Mouse (Mus musculus) left cerebral cortex, postnatal 14 days (tissue): ENCODE data around the gene Sdc4. TPM values are rescaled to one million over a fixed set of nuclear protein-coding genes. Genes with fewer than 3 reads are reported as not detected.
A peak's percentile ranks its signal among the peaks of the same experiment; 100 is the strongest.

Experiments
- DNase-seq, 2 experiments: peaks; one replicate each; pipeline ENCODE4 v3.0.0; 2021 to 2022; ENCODE audit warnings: low spot score in 2 of 2, mixed read lengths in 1 of 2
- intact Hi-C: fragments of 180-260 bp; cut with DNase I; formaldehyde crosslinking; loops from one replicate; pipeline ENCODE4 v1.15.1; 2025
- total RNA-seq, 2 experiments: library from RNA; stranded (reverse); gene quantifications; 2 replicates each; pipeline ENCODE4 v1.2.3; 2021

Gene Sdc4
- total RNA-seq, 2 experiments from 2014 or later, result 60.0 to 79.0 TPM

DNA sequence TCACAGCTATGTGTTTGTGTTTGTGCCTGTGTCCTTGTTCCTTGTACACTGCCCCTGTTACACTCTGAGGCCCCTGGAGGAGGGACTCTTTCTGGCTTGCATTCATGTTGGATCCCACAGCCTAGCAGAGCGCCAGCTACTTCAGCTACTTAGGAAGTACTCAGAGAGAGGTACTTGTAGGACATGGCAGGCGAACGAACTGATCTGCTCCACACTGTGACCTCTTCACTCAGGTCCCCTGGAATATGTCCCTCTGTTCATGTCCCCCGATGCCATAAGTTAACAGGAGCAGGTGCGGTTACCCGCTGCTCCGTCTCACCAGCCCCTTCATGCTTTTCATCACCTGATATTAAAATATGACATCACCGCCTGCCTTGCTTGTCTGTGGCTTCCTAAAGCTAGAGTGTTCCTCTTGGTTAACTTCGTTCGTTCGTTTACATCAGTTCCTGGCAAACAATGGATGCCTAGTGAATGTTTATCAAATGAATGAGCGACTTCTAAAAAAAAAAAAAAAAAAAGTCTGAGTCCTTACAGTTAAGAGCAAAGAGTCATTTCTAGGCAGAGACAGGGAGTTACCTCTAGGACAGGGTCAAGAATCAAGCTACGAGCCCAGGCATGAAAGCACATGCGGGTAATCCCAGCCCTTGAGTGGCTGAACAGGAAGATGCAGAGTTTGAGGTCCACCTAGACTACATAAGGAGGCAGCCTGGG, 9.5 kb upstream of the Sdc4 start:
- intact Hi-C loops, result loop anchor here (10.0 kb wide), 1 partner anchor 112 kb away; the partner anchor contains the start of gene Wfdc2
- no peak for DNase-seq

DNA sequence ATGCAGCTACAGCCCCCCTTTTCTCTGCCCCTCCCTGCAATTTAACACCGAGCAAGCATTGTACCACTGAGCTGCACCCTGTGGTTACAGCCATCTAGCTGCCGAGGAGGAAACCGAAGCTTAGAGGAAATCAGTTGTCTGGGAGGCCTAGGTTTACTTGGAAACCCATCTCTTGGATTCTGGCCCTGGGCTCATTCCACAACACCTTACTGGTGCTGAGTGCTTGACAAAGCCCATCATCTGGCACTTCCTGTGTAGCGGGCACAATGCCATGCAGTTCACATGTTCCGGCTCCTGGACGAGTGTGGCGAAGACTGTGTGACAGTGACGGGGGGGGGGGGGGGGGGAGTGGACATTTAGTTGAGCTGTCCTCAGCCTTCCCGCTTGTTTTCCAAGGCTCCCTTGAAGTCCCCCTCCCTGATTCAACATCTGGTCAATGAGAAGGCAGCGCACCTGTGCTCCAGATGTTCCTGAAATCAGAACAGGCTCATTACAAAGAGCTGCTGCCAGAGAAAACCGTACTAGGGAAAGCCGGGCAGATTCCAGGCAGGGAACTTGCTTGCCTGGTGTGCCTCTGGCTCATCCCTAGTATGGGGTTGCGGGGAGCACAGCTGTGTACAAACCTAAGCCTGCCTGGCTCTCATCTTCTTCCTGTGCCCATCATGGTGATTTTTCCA, 8.5 kb upstream of the Sdc4 start:
- intact Hi-C loops, result loop anchor here (10.0 kb wide), 1 partner anchor 113 kb away; the partner anchor contains the start of gene Wfdc2
- DNase-seq, result no peak

DNA sequence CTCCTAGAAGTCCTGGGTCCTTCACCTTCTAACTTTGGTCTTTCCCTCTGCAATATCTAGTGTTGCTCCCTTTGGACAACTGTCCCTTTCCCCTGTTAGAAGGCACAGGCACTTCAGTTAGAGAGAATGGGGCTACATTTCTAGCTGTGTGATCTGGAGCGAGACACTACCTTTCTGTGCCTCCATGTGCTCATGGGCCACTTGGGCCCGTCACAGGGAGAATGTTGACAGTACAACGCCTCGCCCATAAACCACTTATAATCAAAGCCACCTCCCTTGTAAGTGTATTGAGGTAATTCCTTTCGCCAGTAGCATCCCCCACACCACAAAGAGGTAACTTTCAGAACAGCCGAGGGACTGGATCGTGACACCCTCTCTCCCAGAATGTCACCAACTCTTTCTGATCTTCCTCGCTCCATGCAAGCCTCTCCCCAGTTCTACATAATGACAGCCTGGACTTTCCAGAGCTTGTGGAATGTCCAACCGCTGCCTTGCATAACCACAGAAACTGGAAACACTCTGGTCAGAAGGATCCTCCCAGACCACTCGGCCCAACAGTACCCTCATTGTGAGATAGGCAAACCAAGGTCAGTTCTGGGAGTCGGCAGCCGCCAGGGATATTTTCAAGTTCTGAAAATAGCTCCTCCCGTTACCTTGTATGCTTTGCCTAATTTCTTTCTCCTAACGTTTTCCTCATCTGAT, 5.8 kb upstream of the Sdc4 start:
- DNase-seq, result no peak
- intact Hi-C loops, result loop anchor here (10.0 kb wide), 1 partner anchor 115 kb away; the partner anchor contains the start of gene Wfdc2

DNA sequence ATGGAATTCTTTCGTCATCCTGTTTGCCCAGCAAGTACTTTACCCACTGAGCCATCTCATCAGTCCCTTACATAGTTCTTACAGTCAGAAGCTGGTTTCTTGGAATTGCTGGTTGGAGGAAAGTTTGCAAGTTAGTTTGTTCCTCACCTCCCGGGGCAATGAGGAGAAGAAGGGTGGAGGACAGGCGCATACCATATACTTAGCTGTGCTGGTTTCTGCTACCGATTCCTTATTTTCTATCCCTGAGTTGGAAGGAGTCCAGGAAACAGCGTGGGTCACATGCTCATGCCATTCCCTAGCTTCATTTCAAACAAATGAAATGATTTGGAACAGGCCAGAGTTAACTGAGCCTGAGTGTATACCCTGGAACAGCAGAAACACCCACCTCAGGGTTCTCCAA, 5.2 kb upstream of the Sdc4 start:
- intact Hi-C loops, result no loop called here
- DNase-seq, result no peak

DNA sequence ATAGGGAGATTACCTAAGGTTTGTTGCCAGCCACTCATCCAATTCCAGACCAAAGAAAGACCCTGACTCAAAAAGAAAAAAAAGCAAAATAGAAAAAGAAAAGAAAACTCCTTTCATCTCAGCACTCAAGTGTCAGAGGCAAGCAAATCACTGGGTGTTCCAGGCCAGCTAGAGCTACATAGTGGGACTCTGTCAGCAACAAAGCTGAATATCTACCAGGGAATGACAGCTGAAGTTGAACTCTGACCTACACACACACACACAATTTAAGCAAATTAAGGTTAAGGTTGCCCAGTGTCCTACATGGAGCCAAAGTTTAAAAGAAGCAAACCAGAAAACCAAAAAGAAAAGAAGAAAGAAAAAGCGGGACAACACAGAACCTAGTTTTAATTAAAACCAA, 4.5 kb upstream of the Sdc4 start:
- DNase-seq, result no peak
- intact Hi-C loops, result no loop called here

DNA sequence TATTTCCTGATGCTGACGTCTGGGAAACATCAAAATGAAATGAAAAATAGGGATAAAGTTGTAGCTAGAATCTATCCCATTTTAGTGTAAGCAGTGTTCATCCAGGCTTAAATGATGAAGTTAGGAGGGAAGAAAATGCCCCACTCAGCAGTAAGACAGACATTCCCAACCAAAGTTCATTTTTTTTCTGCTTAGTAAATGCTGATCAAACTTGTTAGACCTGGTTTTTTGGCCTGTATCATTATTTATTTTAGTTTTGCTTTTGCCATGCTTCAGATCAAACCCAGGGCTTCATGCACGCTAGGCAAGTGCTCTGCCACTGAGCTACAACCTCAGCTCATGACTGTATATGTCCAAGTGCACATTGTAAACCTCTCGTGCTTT, 2.4 kb upstream of the Sdc4 start:
- DNase-seq, result no peak
- intact Hi-C loops, result no loop called here

DNA sequence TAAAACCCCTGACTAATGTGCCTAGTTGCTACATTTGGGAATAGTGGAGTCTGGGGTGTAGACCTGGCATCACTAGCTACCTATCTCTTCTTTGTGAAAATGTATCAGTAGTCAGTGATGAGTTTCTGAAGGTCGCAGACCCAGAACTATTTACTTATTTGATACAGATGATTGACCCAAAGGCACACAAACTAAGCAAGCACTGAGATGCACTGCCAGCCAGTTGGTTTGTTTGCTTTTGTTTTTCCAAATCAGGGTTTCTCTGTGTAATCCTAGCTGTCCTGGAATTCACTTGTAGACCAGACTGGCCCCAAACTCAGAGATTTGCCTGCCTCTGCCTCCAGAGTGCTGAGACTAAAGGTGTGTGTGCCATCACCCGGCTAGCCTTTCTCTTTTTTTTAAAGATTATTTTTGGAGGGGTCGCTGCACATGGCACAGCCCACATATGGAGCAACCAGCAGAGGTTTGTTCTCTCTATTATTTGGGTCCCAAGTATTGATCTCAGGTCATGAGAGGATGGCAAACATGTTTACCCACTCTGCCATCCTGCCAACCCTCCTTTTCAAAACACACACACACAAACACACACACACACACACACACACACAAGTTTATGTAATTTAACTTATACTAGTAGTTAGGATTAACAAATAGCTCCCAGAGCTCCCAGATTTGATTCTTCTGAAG, 1.9 kb upstream of the Sdc4 start:
- intact Hi-C loops, result no loop called here
- no peak for DNase-seq

DNA sequence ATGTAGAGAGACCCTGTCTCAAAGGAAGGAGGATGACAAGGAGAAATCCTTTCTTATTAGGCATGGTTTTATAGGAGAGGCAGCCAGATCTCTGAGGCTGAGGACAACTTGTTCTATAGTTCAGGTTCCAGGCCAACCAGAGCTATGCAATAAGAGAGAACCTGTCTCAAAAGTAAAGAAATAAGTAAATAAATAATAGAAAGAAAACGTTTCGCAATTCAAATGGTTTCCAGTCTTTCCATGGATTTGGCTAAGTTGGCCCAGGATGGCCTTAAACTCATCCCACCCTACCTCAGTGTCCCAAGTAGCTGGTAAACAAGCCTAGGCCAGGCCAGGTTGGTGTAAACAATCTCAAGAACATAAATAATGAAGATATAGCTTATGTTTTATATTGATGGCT, 1.0 kb upstream of the Sdc4 start:
- intact Hi-C loops, result no loop called here
- no peak for DNase-seq

DNA sequence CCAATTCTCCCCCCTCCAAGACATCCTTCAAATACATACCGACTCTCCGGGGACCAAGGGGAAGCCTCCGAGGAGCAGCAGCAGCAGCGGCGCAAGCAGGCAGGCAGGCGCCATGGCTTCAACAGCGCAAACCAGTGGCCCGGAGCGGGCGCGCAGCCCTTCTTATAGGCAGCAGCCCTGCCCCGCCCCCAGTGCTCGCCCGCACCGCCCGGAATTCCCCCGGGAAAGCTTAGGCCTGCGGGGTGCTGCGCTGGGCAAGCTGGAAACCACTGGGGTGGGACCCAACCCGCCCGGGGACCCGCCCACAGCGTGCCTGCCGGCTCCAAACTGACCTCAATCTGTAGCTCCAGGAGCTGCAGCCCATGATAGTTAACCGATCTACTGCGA, 643 bp downstream of the Sdc4 start:
- intact Hi-C loops, result no loop called here
- DNase-seq, result peak; percentile 70 to 75

DNA sequence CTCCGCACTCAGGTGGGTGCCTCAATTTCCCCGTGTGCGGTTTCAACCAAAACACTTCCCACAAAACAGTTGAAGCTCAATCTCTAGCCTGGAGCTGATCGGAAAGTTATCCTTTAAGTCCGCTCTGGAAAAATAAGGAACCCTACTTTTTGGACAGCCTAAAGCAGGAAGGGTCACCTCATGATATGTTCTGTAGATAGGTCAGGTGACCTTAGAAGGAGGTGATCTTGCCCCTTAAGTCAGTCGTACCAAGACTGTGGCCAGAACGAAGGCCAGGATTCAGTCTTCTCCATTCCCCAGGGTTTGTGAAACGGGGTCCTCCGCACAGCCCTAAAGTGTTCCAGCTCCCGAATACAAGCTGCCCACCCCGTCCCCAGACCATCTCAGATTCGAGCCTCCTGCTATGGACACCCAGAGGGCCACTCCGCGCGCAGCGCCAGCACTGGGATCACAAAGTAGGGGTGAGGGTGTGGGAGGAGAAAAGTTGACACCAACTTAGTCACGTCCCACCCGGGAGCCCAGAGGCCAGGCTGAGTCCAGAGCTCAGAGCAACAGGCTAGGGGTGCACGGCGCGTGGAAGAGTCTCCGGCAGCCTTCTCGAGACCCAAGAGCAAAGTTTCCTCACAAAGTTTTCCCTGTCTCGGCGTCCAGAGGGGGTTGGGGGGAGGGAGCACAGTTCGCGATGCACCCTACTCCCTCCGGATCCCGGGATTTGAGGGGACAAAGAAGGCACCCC, 1.2 kb downstream of the Sdc4 start:
- intact Hi-C loops, result no loop called here
- DNase-seq, result no peak

DNA sequence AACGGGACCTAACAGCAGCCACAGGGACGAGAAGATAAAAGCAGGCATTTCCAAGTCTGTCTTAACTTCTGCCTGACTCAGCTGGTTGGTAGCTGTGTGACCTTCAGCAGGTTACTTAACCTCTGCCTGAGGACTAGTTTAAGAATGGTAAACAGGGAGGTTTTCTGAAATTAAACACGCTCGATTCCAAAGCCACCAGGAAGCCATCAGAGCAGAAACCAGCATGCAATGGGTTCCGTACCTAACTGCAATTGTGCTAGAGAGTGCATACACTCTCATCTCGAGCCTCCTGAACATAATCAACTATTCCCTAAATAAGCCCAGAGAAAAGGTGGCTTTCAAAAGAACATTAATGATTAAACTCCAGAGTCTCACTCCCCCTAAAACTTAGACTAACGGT, 2.0 kb downstream of the Sdc4 start:
- DNase-seq, result no peak

DNA sequence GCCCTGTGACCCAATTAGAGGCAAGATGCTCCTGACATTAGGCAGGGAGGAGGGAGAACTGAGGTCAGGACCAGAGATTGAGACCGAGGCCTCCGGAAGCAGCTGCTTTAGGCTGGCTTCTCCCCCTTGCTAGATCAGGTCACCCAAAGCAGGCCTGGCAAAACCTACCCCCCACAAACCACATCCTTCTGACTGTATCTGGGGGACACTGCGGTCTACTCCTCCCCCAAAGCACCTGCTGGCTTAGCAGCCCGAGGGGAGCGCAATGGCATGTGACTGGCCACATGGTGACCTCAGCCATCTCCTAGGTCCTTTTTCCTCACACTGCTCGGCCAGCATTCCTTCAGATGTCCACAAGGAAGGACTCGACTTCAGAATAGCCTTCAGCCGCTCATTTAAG, 2.5 kb downstream of the Sdc4 start:
- no peak for DNase-seq
- intact Hi-C loops, result no loop called here

More for the DNA sequence above, 2.0 kb downstream of the Sdc4 start:
- intact Hi-C loops, result no loop called here

DNA sequence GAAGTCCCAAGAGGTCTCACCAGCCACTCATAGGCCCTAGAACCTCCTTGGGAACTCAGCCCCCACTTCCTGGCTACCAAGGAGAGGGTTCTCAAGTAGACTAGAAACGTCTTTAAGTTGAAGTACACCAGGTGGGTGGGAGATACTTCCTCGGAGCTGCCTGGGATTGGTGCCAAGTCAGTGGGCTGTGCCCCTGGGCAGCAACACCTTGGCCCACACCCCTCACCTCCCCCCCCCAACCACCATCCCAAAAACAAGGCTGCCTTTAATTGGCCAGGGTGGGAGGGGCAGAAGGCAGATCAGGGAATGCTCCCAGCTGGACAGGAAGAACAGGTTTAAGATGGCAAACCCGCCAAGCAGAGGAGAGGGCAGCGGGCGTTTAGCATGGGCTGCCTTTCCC, 3.4 kb downstream of the Sdc4 start:
- intact Hi-C loops, result no loop called here

DNA sequence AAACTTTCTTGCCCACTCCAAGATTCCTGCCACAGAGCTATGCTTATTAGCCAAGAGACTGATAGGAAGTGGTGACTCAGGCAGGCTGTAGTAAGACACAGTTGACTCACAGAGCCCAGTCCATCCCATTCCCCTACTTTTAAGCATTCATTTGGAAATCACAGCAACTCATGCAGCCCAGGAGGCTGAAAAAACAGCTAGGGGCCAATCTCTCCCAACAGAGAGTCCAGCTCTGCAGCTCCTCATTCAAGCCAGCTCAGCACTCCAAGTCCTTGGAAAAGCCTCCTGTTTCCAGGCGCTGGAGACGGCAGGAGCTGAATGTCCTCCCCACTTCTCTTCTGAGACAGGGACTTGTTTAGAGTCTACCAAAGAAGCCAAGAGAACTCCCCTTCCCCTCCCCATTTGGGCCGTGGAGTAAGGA, 4.7 kb downstream of the Sdc4 start:
- intact Hi-C loops, result no loop called here
- DNase-seq, result peak; percentile 42 to 47

More for the DNA sequence above, 3.4 kb downstream of the Sdc4 start:
- no peak for DNase-seq

DNA sequence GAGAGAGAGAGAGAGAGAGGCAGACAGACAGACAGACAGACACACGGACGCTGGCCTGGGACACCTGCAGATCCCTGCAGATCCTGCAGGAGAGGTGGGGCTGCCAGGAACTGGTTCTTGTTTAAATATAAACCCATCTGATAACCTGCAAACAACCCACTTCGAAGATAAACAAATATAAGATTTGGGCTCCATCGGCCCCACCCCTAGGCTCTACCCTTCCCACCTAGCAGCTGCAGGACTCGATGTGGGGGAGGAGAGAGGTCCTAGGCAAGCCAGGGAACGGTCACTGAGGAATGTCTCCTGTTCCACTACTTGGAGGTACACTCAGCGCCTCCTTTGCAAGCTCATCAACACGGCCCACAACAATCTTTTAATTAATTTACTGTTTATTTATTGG, 5.4 kb downstream of the Sdc4 start:
- intact Hi-C loops, result no loop called here
- DNase-seq, result no peak

DNA sequence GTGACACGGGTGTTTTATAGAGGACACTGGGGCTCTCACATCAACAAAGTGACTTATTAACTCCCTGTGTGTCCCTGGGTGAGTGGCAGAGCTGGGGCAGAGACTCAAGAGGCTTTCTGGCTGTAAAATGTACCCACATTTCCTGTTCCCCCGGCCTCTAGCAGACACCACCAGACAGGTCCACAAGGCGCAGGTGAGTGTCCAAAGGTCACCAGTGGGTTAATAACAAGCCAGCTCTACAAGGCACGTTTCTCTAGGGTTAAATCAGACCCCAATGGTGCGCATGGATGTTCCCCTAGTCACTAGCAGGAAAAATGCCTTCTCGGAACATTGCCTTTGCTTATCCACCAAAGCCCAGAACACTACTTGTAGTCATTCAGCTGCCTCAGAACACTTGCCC, 6.0 kb downstream of the Sdc4 start:
- DNase-seq, result no peak
- intact Hi-C loops, result no loop called here

DNA sequence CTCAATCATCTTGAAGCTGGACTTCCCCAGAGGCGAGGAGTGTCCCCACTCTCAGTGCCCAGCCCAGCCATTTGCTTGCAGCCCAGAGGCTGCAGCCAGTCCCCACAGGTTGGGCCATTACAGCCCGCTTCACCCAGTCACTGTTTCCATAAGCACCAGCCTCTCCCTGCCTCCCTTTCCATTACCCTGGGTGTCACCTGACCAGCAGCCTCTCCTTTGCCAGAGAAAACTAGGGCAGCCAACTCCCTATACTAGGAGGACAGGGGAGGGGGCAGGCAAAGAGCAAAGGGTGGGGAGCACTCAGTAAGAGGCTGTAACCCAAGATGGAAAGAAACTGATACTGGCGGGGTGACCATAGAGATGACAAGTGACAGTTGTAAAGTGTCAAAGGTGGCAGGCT, 6.7 kb downstream of the Sdc4 start:
- no peak for DNase-seq
- intact Hi-C loops, result no loop called here

DNA sequence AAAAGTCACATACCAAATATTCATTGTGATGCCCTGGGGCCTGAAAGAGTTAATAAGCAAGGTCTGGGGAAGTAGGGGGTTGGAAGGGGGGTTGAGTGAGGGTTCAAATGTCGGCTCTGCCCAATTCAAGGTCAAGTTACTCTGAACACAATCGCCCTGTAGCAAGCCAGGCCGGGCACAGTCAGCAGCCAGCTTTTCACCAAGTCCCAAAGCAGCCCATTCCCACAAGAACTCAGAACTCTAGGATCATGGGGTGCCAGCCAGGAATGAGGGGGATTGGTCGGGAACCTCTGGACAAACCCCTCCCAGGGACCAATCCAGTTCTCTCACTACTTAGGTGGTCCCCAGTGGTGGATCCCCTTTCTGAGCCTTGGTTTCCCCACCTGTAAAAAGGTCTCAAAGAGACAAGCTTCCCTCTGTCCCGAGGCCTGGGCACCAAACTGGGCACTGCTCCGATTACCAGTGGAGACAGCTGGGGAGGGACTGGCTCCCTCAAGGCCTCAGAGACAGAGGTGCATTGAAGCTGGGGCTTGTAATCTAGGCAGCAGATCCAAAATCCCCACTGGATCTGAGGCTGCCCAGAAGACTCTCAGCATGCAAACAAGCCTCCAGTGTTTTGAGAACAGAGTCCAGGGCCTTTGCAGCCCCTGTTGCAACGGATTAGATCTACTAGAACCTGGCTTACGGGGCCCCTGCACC, 7.3 kb downstream of the Sdc4 start:
- intact Hi-C loops, result no loop called here
- DNase-seq, result peak; percentile 21 to 32
